Mouse (Mus musculus) liver, embryonic 12.5 days (tissue): ENCODE results near the gene Theg. TPM values are rescaled to one million over a fixed set of nuclear protein-coding genes. Genes with fewer than 3 reads are reported as not detected.

Source experiments
- ATAC-seq: fragments of 200-750 bp; cut with Nextera tagmentation; 2 replicates; pipeline ENCODE4 v1.8.0; 2017; ENCODE audit warnings: moderate number of reproducible peaks, mild to moderate bottlenecking, moderate library complexity
- H3K27ac ChIP-seq: fragments of 300-500 bp; sonication (generic); 2 replicates; pipeline ENCODE4 v1.5.1; 2016; ENCODE audit warnings: mild to moderate bottlenecking
- H3K27me3 ChIP-seq: fragments of 300-500 bp; sonication (generic); replicated peaks from 2 replicates; pipeline ENCODE4 v1.6.1; 2016; ENCODE audit warnings: mild to moderate bottlenecking, moderate library complexity
- H3K36me3 ChIP-seq: fragments of 300-500 bp; sonication (generic); 2 replicates; pipeline ENCODE4 v1.6.1; 2016; ENCODE audit warnings: mild to moderate bottlenecking, moderate library complexity
- H3K4me1 ChIP-seq: fragments of 300-500 bp; sonication (generic); 2 replicates; pipeline ENCODE4 v1.6.1; 2016
- H3K4me2 ChIP-seq: fragments of 300-500 bp; sonication (generic); 2 replicates; pipeline ENCODE4 v1.6.1; 2016; ENCODE audit warnings: mild to moderate bottlenecking, moderate library complexity
- H3K4me3 ChIP-seq: fragments of 300-500 bp; sonication (generic); 2 replicates; pipeline ENCODE4 v1.5.1; 2016; ENCODE audit warnings: mild to moderate bottlenecking, moderate library complexity
- H3K9ac ChIP-seq: fragments of 300-500 bp; sonication (generic); 2 replicates; pipeline ENCODE4 v1.6.1; 2016; ENCODE audit warnings: mild to moderate bottlenecking, moderate library complexity
- H3K9me3 ChIP-seq: fragments of 300-500 bp; sonication (generic); replicated peaks from 2 replicates; pipeline ENCODE4 v1.6.1; 2016; ENCODE audit warnings: mild to moderate bottlenecking, moderate library complexity
- WGBS: fragments of 180-500 bp; shearing (Covaris S2); methylation state at CpG from one replicate; pipeline ENCODE4 v1.1.7; 2016; ENCODE audit not compliant: insufficient replicate concordance; 5-methylcytosine and 5-hydroxymethylcytosine counted together
- microRNA-seq: library from miRNA; unstranded; fragments of <30 nt; microRNA quantifications from one replicate; pipeline ENCODE4, GENCODE M21; 2017
- polyA plus RNA-seq: library from polyadenylated mRNA; unstranded; fragments of >200 nt; fragmentation: Nextera tagmentation; extraction: Ambion mirVana; gene quantifications from 2 replicates; pipeline ENCODE4 v1.2.1, GENCODE M21; 2016

Gene Theg
- polyA plus RNA-seq, 1 experiment from 2014 or later = not detected

DNA sequence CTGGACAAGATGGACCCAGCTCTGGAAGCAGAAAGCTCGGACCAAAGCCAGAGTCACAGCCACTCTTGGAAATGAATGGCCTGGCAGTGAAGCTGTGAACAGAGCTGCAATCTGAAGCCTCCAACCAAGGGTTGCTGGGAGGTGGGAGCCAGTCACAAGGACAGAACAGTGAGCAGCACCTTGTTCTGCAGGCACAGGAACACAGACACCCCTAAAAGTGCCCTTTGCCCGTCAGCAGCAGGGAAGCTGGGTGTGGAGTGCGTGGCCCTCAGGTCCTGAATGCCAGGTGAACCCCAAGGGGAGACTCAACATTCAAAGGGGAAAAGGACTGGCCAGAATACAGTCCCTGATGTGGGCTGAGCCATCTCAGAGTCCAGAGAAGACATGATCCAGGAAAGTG, 55.5 kb downstream of the Theg start:
- H3K4me1 ChIP-seq = peaks cover 24% of the 10 kb centered on the region
- peaks cover 29% of the 10 kb centered on the region for H3K36me3 ChIP-seq
- peaks cover 21% of the 10 kb centered on the region for H3K27me3 ChIP-seq
- 64% methylated on average over 3 of the region's 3 CpGs for WGBS
- H3K4me3 ChIP-seq = no peak overlapping the region
- no peak overlapping the region for H3K4me2 ChIP-seq
- H3K27ac ChIP-seq = no peak overlapping the region
- no peaks in the 10 kb centered on the region for H3K9me3 ChIP-seq
- ATAC-seq = no peak
- H3K9ac ChIP-seq = no peak overlapping the region

DNA sequence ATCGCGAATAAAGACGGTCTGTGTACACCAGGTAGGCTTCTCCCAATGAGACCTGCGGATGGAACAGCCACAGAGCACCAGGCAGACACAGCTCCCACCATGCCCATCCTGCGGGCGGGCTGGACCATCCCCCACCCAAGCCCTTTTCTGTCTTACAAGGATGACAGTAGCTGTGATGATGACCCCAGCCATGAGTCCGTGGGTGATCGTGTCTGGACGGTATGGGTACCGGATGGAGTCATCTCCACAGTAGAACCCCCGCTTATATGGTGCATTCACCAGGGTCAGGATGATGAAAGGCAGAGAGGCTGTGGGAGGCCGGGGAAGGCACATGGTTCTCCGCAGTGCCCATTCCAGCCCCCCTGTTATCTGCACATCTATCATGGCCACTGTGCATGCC, 56.4 kb downstream of the Theg start:
- Histone ChIP-seq H3K27me3 (peaks cover 15% of the 10 kb centered on the region), H3K36me3 (peaks cover 36% of the 10 kb centered on the region), H3K9me3 (no peaks in the 10 kb centered on the region), H3K27ac (no peak overlapping the region), H3K4me3 (no peak overlapping the region), H3K4me2 (no peak overlapping the region), H3K9ac (no peak overlapping the region), H3K4me1 (peaks cover 24% of the 10 kb centered on the region)
- no peak for ATAC-seq
- 81% methylated on average over 13 of the region's 13 CpGs for WGBS

DNA sequence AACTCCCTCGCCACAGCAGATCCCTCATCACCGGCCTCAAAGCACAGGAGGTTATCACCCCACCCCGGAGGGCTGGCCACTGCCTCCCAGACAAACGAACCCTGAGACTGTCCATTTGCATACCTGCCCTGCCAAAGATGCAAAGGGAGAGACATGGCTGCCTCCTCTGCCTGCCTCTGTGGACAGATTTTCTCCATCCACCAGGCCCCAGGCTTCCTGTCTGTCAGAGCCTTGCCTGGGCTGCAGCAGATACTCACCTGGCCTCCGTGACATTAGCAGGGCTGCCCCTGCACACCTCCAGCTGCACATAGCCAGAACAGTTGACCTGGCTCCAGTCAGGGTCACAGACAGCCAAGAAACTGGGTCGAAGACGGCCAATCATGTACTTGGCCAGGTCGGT, 56.9 kb downstream of the Theg start:
- Histone ChIP-seq H3K27ac (no peak overlapping the region), H3K4me2 (no peak overlapping the region), H3K4me1 (peaks cover 24% of the 10 kb centered on the region), H3K36me3 (peaks cover 40% of the 10 kb centered on the region), H3K4me3 (no peak overlapping the region), H3K27me3 (peaks cover 10% of the 10 kb centered on the region), H3K9ac (no peak overlapping the region), H3K9me3 (no peaks in the 10 kb centered on the region)
- no peak for ATAC-seq
- whole genome bisulfite sequencing = 69% methylated on average over 8 of the region's 8 CpGs

DNA sequence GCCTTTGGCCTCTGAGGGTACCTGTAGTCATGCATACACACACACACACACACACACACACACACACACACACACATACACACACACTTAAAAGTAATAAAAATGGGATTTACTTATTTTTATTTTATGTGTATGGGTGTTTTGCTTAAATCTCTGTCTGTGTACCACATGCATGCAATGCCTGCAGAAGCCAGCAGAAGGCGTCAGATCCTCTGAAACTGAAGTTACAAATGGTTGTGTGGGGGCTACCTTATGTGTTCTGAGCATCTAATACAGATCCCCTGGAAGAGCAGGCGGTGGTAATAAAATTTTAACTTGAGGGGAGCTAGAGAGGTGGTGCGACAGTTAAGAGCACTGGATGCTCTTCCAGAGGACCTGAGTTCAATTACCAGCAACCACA, 59.0 kb downstream of the Theg start:
- 71% methylated on average over 3 of the region's 3 CpGs for WGBS
- no peak for ATAC-seq
- Histone ChIP-seq H3K27me3 (no peaks in the 10 kb centered on the region), H3K4me2 (no peak overlapping the region), H3K4me1 (peaks cover 11% of the 10 kb centered on the region), H3K9me3 (no peaks in the 10 kb centered on the region), H3K27ac (no peak overlapping the region), H3K36me3 (peaks cover 49% of the 10 kb centered on the region), H3K9ac (no peak overlapping the region), H3K4me3 (no peak overlapping the region)

DNA sequence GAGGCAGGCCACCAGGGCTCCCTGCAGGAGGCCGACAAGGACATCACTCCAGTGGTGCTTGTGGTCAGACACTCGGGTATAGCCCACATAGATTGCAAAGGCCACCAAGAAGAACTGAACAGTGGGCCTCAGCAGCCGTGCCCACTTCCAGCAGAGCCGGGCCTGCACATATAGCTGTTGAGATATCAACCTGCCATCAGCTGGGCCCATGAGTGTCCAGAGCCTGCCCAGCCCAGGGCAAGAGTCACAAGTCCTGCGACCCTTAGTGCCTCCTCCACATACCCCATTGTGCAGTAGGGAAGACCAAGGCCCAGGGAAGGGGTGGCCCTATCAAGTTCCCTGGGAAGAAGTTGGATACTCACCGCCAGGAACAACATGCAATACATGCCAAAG, 59.7 kb downstream of the Theg start:
- ATAC-seq = no peak

DNA sequence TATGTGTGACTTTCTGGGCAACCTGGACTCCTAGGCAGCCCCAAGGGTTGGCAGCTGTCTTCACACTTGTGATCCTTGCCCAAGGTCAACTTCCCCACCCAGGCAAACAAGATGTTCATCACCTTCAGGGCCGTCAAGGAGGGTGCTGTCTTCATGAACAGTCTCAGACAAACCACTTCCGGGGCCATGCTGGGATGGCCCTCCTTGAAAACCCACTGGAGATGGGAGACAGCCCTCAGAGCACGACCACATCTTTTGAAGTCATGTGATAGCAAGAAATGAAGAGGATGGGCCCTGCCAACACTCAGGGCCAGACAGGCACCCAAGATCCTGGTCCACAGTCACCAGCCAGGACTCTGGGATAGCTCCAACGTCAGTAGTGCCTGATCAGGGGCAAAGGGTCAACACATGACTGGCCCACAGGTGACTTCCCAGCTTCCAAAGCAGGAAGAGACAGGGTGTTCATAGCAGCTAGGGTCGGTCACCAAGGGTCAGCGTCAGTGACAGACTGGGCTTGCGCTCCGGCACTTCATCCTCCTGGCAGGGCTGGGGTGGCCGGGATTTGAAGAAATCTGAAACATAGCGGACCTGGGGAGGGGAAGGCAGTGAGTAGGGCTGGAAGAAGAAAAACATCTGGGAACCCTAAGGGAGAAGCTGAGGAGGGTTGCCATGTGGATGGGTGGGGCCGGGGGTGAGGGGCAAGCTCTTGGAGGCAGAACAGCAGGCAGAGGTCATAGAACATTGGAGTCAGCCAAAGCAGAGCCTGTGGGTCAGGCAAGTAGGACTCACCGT, 60.3 kb downstream of the Theg start:
- Histone ChIP-seq H3K4me1 (0 out of 2 replicates have a peak, but pooled peaks cover 4% of the 10 kb centered on the region), H3K9ac (no peak overlapping the region), H3K27me3 (no peaks in the 10 kb centered on the region), H3K9me3 (no peaks in the 10 kb centered on the region), H3K27ac (no peak overlapping the region), H3K4me2 (no peak overlapping the region), H3K36me3 (peaks cover 49% of the 10 kb centered on the region), H3K4me3 (no peak overlapping the region)
- ATAC-seq = no peak
- 79% methylated on average over 12 of the region's 12 CpGs for WGBS

More for the DNA sequence above, 59.7 kb downstream of the Theg start:
- Histone ChIP-seq H3K4me2 (no peak overlapping the region), H3K27ac (no peak overlapping the region), H3K9ac (no peak overlapping the region), H3K9me3 (no peaks in the 10 kb centered on the region), H3K36me3 (peaks cover 49% of the 10 kb centered on the region), H3K4me3 (no peak overlapping the region), H3K4me1 (peaks cover 5% of the 10 kb centered on the region; the same call in 1 of the 2 replicates), H3K27me3 (no peaks in the 10 kb centered on the region)
- 71% methylated on average over 6 of the region's 6 CpGs for WGBS

Small RNAs within 50 kb of the gene (microRNA-seq; reads per million reads assigned to microRNA genes)
- gene Mir6909 = 1.1 reads per million

Other genes starting within 250 kb of the Theg start
- gene Vmn2r82, start 230.8 kb downstream of the Theg start, polyA plus RNA-seq = not detected in 2 replicates
- not detected in 2 replicates for gene Vmn2r83, start 118.6 kb downstream of the Theg start, polyA plus RNA-seq
- gene Plpp2, start 53.5 kb downstream of the Theg start, polyA plus RNA-seq = 18.0 and 19.9 TPM in 2 replicates
- 20.1 and 20.5 TPM in 2 replicates for gene Mier2, start 32.1 kb downstream of the Theg start, polyA plus RNA-seq
- gene C2cd4c, start 26.7 kb upstream of the Theg start, polyA plus RNA-seq = not detected in 2 replicates
- 1.2 TPM in 2 replicates for gene Shc2, start 50.6 kb upstream of the Theg start, polyA plus RNA-seq
- not detected in 2 replicates for gene Odf3l2, start 58.4 kb upstream of the Theg start, polyA plus RNA-seq
- gene Madcam1, start 77.2 kb upstream of the Theg start, polyA plus RNA-seq = 0.32 and 0.54 TPM in 2 replicates
- 30.4 and 34.2 TPM in 2 replicates for gene Tpgs1, start 82.0 kb upstream of the Theg start, polyA plus RNA-seq
- 188 and 196 TPM in 2 replicates for gene Cdc34, start 94.9 kb upstream of the Theg start, polyA plus RNA-seq
- 0.26 and 0.41 TPM in 2 replicates for gene Gzmm, start 101.7 kb upstream of the Theg start, polyA plus RNA-seq
- 1,008 and 1,045 TPM in 2 replicates for gene Bsg, start 117.2 kb upstream of the Theg start, polyA plus RNA-seq
- gene Hcn2, start 129.3 kb upstream of the Theg start, polyA plus RNA-seq = 0.11 TPM in 1 of 2 replicates, not detected in the other
- 28.3 and 30.1 TPM in 2 replicates for gene Polrmt, start 159.2 kb upstream of the Theg start, polyA plus RNA-seq
- 0.11 and 0.13 TPM in 2 replicates for gene Fgf22, start 167.7 kb upstream of the Theg start, polyA plus RNA-seq
- gene Rnf126, start 179.6 kb upstream of the Theg start, polyA plus RNA-seq = 79.6 and 80.4 TPM in 2 replicates
- gene Fstl3, start 189.9 kb upstream of the Theg start, polyA plus RNA-seq = 0.80 and 0.98 TPM in 2 replicates
- gene Prss57, start 203.6 kb upstream of the Theg start, polyA plus RNA-seq = 1.4 and 2.2 TPM in 2 replicates
- 12.4 and 13.2 TPM in 2 replicates for gene Palm, start 206.2 kb upstream of the Theg start, polyA plus RNA-seq
- 0.49 and 0.54 TPM in 2 replicates for gene Misp, start 233.7 kb upstream of the Theg start, polyA plus RNA-seq